Mouse (Mus musculus) Muller cell, postnatal 12 days (primary cell): ENCODE measurements around the gene Omd.

Experiments used
- DNase-seq: peaks from one replicate; pipeline ENCODE4 v3.0.0-alpha.2; 2015; ENCODE audit errors: inconsistent ontology term

The Omd gene

GRCm38 (mm10) chr13:49608589-49609322 lies 26.5 kb downstream of the Omd start:
- no peak for DNase-seq

GRCm38 (mm10) chr13:49617021-49617420 lies 34.8 kb downstream of the Omd start:
- DNase-seq: no peak

GRCm38 (mm10) chr13:49618365-49618764 lies 36.1 kb downstream of the Omd start:
- DNase-seq: no peak

GRCm38 (mm10) chr13:49623216-49623615 lies 41.0 kb downstream of the Omd start:
- DNase-seq: no peak

- no peak for DNase-seq
Observed at GRCm38 (mm10) chr13:49628167-49628566, 45.9 kb downstream of the Omd start.

GRCm38 (mm10) chr13:49629076-49629475 lies 46.8 kb downstream of the Omd start:
- no peak for DNase-seq

- DNase-seq: no peak
Observed at GRCm38 (mm10) chr13:49639965-49640364, 57.7 kb downstream of the Omd start.
